Mouse (Mus musculus) megakaryocyte-erythroid progenitor cell, adult 5-6 weeks (primary cell): ENCODE results near the gene Cldn13. TPM values are rescaled to one million over a fixed set of nuclear protein-coding genes. Genes with fewer than 3 reads are reported as not detected.
"Not testable (repeated sequence)": the region's sequence is repeated elsewhere in the genome, so short reads cannot be mapped to it uniquely, and the experiment has no call there.

ENCODE experiments used
- ATAC-seq: replicated peaks from 2 replicates; pipeline ENCODE4 v1.8.0; 2016; ENCODE audit warnings: mild to moderate bottlenecking, inconsistent platforms; ENCODE audit not compliant: severe bottlenecking, poor library complexity, low FRiP score, low TSS enrichment
- total RNA-seq, 2 experiments: library from RNA; stranded (forward) in 1 of 2; stranded (reverse) in 1 of 2; fragments of 200-1000, 215-1000 nt in 1 of 2; fragments of >200 nt in 1 of 2; fragmentation: Nextera tagmentation in 1 of 2; gene quantifications; 2 replicates each; pipeline ENCODE4 v1.2.3; 2014 to 2017

Gene Cldn13
- total RNA-seq, 2 experiments from 2014 or later: 123 to 177 TPM

DNA sequence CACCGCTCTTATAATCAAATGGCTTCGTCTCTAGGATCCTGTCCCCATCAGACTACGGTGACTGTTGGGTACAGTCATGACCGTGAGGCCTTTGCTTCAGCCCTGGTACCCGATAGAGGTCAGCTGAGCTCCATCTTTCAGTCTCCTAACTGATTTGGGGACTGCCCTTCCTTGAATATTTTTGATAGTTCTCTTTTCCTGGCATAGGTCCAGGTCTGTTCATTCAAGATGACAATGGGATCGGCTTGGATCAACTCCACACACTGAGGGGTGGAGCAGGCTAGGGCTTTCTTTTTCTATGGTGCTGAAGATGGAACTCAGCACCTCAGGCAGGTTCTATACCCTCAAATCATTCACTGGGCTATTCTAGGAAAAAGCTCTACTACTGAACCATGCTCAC, 20.7 kb upstream of the Cldn13 start:
- no peak for ATAC-seq

DNA sequence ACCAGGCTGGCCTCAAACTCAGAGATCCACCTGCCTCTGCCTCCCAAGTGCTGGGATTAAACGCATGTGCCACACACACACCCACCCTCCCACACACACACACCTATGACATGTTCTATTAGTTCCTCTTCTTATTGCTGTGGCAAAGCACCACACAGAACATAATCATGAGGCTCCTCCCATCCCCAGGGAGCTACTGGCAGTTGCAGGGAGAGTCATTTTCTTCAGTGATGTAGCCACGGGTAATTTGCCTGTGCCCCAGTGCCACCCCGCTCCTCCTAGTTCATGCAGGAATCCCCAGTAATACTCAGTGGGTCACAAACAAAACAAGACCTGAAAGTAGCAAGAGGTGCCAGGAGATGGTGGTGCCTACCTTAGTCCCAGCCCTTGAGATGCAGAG, 19.3 kb upstream of the Cldn13 start:
- ATAC-seq: no peak

DNA sequence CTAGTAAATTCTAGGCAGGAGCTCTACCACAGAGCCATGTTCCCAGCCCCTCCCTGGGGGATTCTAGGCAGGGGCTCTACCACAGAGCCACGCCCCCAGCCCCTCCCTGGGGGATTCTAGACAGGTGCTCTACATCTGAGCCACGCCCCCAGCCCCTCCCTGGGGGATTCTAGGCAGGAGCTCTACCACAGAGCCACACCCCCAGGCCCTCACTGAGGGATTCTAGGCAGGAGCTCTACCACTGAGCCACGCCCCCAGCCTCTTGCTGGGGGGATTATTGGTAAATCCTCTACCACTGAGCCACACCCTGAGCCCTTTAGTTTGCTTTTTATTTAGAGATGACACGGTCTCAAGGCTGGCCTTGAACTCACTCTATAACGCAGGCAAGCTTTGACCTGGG, 18.4 kb upstream of the Cldn13 start:
- ATAC-seq: not testable (repeated sequence)

DNA sequence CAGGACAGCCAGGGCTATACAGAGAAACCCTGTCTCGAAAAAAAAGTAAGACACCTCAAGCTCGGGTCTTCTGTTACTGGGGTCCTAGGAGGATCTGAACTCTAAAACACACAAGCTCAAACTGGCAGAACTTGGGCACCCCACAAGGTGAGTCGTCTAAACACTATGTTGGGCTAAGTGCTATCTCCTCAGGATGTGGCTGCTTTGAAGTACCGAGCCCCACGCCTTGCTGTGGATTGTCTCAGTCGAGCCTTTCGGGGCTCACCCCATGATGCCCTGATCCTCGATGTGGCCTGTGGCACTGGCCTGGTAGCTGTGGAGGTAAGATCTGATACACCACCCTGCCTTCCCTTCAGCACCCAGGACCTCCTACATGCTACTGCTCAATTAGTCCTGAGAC, 18.0 kb upstream of the Cldn13 start:
- 0 out of 2 replicates have a peak, but pooled peaks have one; percentile 11 for ATAC-seq

DNA sequence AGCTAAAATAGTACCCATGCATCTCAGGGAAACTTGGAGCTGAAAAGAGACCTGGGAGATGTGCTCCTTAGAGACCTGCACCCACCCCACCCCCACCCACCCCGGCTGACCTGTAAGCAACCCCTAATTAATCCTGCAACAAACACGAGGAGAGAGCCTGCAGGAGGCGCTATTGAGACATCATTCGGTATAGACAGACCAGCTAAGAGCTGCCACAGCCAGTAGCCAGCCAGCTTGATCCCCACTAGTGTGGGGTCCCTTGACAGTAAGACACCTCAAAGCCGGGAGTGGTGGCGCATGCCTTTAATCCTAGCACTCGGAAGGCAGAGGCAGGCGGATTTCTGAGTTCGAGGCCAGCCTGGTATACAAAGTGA, 17.6 kb upstream of the Cldn13 start:
- peak; percentile 60 for ATAC-seq

DNA sequence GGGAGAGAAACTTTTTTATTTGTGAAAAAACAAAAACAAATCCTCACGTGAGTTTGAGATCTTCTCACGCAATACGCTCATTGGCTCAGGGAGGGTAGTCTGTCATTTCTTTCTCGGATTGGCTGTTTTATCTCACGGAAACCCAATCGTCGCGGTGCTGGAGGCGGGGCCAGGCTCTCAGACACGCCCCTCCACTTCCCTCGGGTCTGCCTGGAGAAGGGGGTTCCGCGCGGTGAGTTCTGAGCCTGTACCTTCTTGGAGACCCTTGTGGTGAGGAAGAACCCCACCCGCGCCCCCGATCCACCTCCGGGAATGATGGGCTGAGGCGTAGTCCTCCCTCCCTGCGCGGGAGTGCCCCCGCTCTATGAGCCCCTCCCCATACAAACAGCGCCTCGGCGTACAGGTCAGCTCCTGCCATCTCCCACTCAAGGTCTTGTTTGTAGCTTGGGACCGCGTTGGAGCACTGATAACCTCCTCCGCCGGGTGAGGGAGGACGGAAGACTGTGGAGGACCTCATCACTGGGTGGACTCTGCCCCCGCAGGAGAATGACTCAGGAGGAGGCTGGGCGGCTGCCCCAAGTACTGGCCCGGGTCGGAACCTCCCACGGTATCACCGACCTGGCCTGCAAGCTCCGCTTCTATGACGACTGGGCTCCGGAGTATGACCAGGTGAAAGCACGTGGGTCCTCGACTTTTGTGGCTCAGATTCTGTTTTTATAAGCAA, 17.0 kb upstream of the Cldn13 start, which contains the start of gene Mettl27:
TSS of gene Mettl27 (plus strand) at position 190 of the 724 bp plus-strand sequence.
- peak; percentile 98 for ATAC-seq

DNA sequence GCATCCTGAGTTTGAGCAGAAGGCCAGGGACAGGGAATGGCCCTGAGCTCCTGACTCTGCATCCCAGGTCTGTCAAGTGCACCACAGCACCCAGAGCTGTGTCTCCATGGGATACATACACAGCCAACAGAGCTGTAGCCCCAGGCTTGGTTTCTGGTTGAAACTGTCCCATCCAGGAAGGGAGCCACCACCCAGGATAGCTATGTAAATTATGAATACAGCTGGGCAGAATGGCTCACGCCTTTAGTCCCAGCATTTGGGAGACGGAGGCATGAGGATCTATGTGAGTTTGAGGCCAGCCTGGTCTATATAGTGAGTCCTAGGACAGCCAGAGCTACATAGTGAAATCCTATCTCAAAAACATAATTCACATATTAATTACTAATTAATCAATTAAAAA, 14.7 kb upstream of the Cldn13 start:
- no peak for ATAC-seq

DNA sequence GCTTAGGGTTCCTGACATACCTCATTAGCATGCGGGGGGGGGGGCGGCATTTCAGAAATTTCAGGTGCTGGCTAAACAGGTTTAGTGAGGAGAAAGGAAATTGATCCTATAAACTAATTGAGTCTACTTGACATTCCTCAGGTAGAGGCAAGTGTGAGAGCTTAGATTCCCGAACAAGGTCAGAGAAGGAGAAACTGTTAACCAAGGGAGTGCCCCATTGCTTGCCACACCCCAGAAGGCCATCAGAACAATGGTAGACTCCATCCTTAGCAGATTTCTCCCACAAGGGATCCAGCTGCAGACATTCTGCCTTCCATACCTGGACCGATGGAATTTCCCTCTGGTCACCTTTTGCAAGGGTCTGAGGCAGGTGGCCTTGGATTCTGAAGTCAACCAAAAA, 11.4 kb upstream of the Cldn13 start:
- ATAC-seq: no peak

DNA sequence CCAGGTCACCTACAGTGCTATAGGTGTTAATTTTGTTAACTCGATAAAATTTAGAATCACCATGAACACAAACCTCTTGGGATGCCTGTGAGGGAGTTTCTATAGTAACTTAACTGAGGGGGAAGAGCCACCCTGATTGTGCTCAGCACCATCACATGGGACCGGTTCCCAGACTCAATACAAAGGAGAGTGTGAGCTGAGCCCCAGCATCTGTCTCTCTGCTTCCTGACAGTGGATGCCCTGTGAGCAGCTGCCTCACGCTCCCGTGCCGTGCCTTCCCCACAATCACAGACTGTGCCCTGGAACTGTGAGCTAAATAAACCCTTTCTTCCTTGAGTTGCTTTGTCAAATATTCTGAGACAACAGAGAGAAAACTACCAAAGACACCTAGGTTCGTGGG, 7.8 kb upstream of the Cldn13 start:
- ATAC-seq: no peak

DNA sequence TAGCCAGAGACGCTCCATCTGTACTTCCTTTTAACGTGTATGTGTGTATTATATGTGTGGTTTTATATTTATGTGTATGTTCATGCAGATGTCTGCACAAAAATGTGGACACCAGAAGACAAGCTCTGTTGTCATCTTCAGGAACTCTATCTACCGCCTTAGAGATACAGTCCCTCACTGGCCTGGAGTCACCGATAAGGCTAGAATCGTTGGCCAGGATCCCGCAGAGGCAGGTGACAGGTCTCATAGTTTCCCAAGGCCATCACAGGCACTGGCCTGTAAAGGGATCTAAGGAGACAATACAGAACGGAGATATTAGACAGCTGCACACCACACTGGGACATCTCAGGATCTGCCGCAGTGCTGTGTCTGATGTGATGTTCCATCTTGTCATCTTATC, 5.8 kb upstream of the Cldn13 start:
- peak; percentile 34 for ATAC-seq

DNA sequence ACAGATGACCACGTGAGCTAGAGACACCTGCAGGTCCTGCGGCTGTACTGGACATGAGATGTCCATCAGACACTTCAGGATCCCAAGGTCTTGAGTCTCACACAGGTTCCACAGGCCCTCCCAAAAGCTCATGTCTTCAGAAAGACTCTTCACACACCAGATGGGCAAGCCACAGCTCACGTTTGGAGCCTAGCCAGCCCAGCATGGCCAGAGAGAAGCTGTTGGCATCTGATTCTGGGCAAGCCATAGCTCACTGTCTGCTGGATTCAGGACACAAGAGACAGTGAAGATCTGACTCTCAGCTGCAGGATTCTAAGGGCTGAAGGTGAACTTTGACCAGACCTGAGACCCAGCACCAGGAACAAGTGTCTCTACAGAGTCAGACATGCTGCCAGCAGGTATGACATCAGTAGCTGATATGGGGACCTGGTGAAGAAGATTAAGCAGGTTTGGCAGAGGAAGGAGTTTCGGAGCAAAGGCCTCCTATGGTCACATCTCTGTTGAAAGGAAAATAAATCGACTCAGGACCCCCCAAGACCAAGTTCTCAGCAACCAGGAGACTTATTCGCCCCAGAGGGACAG, 4.9 kb upstream of the Cldn13 start:
- peak; percentile 18 for ATAC-seq

DNA sequence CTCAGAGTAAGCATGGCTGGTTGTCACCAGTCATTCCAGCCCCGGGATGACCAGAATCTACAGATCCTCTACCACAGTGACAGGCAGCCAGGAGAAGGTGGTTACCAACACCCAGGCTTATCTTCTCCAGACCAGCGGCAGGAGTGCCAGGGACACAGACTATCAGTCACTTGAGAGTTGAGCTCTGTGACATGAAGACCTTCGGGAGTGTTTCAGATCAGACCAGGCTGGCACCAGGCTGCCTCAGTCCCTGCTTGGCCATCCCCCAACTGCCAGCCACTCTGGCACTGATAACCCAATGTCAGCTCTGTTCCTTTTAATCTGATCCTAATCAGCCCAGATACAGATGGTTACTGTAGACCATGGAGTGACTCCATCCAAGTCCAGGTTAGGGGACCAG, 3.8 kb upstream of the Cldn13 start:
- peak; percentile 71 for ATAC-seq

DNA sequence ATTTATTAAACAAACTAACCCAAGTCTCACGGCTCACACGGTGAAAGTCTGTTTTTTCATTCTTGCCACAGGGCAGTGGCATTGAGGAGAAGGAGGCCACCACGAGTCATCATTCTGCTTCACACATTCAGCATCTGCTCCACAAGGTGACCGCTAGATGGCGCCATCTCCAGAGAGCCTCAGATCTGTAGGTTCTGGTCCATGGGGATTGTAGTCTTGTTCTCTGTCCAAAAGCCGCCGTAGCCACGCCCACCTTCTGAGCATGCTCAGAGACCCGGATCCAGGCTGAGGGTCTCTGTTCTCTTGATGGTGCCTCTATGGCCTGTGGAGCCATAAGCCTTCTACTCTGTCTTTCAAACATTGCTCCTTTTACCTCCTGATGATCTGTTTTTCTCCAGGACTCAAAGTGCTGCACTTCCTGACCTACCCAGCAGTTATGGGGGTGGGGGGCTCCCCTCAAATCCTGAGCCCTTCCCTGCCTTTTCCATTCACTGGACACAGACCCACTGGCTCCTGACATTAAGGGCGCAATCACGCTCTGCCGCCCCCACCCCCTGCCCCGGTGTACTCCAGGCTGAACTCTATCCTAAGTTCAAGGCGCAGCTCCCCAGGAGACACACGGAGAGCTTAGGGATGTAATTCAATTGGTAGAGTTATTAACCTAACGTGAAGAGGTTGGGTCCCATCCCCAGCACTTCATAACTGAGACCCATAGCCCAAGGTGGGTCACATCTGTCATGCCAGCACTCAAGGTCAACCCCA, 2.9 kb upstream of the Cldn13 start:
- 0 out of 2 replicates have a peak, but pooled peaks have one; percentile 4 for ATAC-seq

DNA sequence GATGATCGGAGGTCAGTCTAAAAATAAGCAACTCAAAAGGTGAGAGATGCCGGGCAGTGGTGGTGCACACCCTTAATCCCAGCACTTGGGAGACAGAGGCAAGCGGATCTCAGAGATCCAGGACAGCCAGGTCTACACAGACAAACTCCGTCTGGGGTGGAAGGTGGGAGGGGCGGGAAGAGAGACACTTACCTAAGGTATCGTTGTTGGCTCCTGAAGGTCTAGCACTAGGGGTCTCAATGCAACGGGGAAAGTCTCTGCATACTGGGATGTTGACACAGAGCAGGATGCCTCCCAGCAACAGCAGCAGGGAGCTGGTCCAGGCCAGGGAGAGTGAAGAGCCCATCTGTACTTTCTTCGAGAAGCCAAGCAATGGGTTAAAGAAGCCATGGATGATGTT, 816 bp downstream of the Cldn13 start:
- no peak for ATAC-seq

DNA sequence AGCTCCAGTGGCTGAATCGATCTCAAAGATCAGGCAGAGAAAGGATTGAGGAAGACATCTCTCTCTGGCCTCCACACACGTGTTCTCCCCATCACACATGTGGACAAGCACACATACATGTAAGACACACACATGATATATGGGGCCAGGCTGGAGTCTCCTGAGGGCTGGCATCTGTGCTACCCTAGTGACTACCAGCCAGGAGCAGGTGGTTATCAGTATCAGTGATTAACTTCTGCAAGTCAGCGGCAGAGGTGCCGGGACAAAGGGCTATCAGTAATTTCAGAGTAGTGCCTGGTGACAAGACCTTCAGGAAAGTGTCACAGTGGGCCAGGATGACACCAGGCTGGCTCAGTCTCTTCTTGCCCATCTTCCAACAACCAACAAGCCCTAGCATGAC, 1.6 kb downstream of the Cldn13 start:
- peak; percentile 81 for ATAC-seq

DNA sequence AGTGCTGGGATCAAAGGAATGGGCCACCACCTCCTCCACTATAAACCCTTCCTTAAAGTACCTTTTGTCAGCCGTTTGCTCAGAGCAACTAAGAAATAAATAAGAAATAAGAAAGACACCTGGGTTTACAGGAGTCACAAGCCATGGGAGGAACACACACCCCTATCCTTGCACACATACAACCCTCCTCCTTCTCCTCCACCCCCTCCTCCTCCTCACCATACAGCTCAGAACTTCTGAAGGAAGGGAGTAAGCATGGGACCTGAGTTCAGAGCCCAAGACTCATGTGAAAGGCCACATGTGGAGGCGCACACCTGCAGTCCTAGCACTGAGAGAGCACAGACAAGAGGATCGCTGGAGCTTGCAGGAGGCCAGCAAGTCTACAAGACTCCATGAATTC, 2.0 kb downstream of the Cldn13 start:
- ATAC-seq: peak; percentile 15; the same call in 1 of the 2 replicates

DNA sequence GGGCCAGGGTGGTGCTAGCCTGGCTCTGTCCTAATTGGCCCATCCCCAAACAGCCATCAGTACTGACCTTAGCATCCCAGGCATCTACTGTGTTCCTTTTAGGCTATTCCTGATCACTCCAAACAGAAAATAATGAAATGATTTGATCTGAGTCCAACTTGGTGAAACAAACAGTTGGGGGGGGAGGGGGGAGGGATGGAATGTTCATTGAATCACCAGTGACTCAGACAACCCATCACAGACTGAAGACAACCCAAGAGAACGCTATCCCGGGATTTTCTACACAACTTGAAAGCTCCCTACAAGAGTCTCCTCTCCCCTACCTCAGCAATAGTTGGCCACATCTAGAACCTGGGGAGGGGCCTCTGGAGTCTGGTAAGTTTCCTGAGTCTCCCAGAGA, 3.4 kb downstream of the Cldn13 start:
- ATAC-seq: no peak

DNA sequence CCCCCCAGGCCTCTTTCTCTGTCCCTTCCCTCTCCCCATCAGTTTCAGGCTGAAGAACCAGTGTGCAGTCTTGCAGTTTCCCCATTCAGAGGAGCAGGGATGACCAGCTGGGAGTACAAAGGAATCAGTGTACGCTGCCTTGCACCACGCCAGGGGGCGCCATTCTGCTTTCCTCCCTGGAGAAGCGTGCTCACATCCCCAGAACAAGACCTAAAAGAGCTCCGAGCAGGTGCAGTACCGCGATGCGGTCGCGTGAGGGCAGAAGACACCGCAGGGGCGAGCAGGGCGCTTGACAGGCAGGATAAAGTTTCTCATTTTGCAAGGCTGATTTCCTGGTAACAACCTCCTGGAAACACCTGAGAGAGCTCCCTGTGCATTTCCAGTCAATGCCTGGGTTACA, 8.2 kb downstream of the Cldn13 start:
- peak; percentile 91 for ATAC-seq

DNA sequence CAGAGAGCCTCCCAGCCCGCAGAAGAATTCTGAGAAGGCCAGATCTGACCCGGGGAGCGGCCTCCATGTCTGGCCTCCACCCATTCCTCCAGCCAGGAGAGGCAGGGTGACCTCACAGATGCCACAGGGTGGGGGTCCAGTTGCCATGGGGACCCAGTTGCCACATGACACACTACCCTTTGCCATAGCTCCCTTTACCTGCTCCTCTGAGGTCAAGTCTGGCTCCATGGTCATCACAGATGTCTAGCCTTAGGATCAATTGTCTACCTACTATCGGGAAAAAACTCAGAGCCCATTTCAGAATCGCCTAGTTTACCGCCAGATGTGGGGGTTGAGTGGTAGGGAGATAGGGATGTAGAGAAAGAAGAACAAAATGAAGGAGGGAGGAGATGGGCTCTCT, 8.7 kb downstream of the Cldn13 start, which contains the start of gene Tmem270:
TSS of gene Tmem270 (minus strand) at position 101 of the 400 bp plus-strand sequence.
- ATAC-seq: no peak

DNA sequence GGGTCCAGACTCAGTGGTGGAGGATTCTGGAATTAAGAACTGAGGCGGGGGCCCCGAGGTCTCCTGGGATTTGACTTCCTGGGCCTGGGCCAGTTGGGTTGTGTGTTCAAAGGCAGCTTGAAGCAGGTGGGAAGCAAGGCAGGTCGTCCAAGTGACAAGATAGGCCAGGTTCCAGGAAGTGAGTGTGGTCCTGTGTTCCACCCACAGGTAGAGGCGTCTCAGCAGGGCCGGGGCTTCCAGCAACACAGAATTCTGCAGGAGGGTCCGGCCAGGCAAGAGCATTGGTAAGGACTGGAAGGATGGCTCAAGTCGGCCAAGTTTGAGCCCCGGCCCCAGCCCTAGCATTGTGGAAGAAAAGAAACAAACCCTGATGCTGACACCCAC, 13.7 kb downstream of the Cldn13 start:
- ATAC-seq: no peak
